Mouse (Mus musculus) ovary, postnatal 14 days (tissue): ENCODE measurements around the gene Acr.

Experiments
- DNase-seq: peaks from one replicate; pipeline ENCODE4 v3.0.0; 2022; ENCODE audit warnings: low spot score

Acr gene

DNA sequence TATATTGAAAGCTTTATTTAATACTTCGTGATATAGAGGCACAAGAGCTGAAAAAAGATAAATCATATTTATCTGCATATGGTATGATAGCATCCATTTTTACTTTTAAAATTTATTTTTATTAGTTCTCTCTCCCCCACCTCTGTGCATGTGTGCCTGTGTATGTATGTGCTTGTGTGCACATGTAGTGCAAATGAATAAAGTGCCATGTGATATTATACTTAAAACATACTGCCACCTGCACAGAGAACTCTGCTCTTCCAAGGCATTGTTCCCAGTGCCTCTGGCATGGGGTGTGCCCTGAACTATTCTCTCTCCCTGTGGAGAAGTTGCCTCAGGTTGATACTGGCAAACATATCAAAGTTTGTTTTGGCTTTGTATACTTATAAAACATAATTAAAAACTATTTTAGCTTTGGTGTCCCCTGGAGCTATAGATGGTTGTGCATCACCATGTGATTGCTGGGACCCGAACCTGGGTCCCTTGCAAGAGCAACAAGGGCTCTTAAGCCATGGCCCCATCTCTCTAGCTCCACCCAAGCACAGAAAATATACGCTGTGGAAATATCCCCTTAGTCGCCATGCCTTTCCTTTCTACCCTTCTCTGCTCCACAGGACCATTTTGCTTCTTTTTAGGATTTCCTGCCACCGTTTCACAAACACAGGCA, 55.0 kb downstream of the Acr start:
- DNase-seq: no peak

DNA sequence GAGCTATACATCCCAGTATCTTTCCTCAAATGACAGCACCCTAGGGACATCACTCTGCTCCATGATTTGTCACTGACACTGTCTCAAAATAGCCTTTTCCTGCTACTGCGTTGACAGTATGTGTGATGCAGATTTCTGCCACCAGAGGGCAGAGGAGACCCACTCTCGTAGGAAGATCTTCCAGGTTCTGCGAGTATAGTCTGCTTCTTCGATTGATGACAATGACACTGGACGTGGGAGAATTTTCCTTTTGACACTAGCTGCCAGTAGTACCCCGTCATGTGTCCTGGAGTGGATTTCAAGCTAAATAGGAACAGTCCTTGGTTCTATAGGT, 55.5 kb downstream of the Acr start:
- peak; percentile 33 for DNase-seq
